Mouse (Mus musculus) hindbrain, embryonic 11.5 days (tissue): ENCODE data around the gene Pif1. TPM values are rescaled to one million over a fixed set of nuclear protein-coding genes. Genes with fewer than 3 reads are reported as not detected.

Experiments used
- polyA plus RNA-seq: library from polyadenylated mRNA; unstranded; fragments of >200 nt; fragmentation: Nextera tagmentation; extraction: Ambion mirVana; gene quantifications from 2 replicates; pipeline ENCODE4 v1.2.1, GENCODE M21; 2014

The Pif1 gene
- polyA plus RNA-seq, 1 experiment from 2014 or later: 12.5 TPM

Other genes with a start within 250 kb of the Pif1 start
- 13.0 and 13.5 TPM in 2 replicates for gene Pdcd7, start 241.1 kb upstream of the Pif1 start, polyA plus RNA-seq
- gene Ubap1l, start 226.1 kb upstream of the Pif1 start, polyA plus RNA-seq: 0.17 and 1.6 TPM in 2 replicates
- 0.54 TPM in 1 of 2 replicates, not detected in the other for gene Kbtbd13, start 195.5 kb upstream of the Pif1 start, polyA plus RNA-seq
- gene Rasl12, start 188.7 kb upstream of the Pif1 start, polyA plus RNA-seq: 6.0 and 6.9 TPM in 2 replicates
- not detected in 2 replicates for gene Slc51b, start 164.2 kb upstream of the Pif1 start, polyA plus RNA-seq
- 19.7 and 20.8 TPM in 2 replicates for gene Mtfmt, start 151.4 kb upstream of the Pif1 start, polyA plus RNA-seq
- gene Spg21, start 126.2 kb upstream of the Pif1 start, polyA plus RNA-seq: 131 and 137 TPM in 2 replicates
- 0.20 and 0.71 TPM in 2 replicates for gene Ankdd1a, start 67.0 kb upstream of the Pif1 start, polyA plus RNA-seq
- 10.2 and 10.7 TPM in 2 replicates for gene Plekho2, start 7.1 kb upstream of the Pif1 start, polyA plus RNA-seq
- 19.5 and 23.7 TPM in 2 replicates for gene Rbpms2, start 42.5 kb downstream of the Pif1 start, polyA plus RNA-seq
- 204 and 224 TPM in 2 replicates for gene Oaz2, start 80.8 kb downstream of the Pif1 start, polyA plus RNA-seq
- gene Zfp609, start 240.4 kb downstream of the Pif1 start, polyA plus RNA-seq: 9.2 and 12.5 TPM in 2 replicates